Mouse (Mus musculus) MEL-GATA-1-ER (cell line): ENCODE data around the gene Nlrp2.

Experiments
- DNase-seq: peaks from one replicate; pipeline ENCODE4 v3.0.0-alpha.2; 2012; ENCODE audit warnings: low read depth; ENCODE audit errors: extremely low read depth

Nlrp2 gene

DNA sequence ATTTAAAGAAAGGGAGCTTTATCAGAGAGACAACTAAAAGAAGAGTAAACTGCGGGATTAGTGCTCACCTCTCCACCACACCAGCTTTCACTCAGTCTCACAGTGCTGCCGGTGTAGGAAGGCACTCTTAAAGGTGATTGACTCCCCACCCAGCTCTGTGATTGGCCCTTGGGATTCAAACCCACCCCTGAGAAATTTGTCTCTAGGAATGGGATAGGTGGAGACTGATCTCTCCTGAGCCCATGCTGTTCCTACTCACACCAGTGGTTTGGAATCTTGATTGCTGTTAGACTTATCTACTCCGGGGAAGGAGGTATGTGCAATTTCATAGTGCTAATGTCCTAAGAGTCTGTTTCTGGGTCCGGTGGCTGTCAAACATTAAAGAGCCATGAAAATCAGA, at the start of gene Nlrp2:
Gene Nlrp2, minus strand, starts transcription at position 101 of the 400 bp plus-strand sequence.
- DNase-seq, result no peak

DNA sequence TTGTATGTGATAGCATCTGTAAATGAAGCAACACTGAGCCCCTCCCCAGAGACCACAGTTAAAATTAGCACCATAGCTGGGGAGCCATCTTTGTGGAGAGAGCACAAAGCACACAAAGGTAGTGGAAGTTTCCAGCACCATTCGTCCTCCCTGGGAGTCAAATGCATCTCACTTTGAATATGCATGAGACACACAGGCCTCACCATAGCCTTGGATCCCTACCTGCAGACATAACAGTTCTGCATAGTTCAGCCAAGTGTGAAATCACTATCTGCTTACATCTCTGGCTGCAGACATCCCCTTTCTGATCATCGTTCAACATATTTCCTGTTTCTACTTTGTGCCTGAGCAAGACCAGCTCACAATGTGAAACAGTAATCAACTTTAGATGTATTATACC, 15.9 kb upstream of the Nlrp2 start:
- DNase-seq, result no peak

- no peak for DNase-seq
Observed at GRCm38 (mm10) chr7:5363599-5363998, 12.8 kb upstream of the Nlrp2 start.

DNA sequence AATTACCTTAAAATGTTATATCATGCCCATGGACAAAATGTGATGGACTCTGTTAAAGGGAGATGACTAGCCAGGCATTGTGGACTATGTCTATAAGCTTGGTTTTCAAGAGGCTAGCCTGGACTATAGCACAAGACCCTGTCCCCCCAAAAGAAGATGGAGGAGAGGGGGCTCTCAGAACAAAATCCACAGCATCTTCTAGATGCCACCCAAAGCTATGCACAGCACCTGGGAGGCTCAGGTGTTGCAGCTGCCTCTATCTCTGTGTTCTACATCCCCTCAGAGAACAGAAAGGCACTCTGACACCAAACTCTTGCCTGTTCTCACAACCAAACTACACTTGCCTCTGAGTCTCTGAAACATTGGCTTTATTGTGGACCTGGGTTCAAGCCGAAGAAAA, 598 bp downstream of the Nlrp2 start, which contains the start of gene Gm5065:
Gene Gm5065, plus strand, starts transcription at position 301 of the 400 bp plus-strand sequence.
- DNase-seq, result no peak

- DNase-seq, result no peak
Observed at GRCm38 (mm10) chr7:5327511-5327910, 23.3 kb downstream of the Nlrp2 start.

GRCm38 (mm10) chr7:5288281-5288680, 62.6 kb downstream of the Nlrp2 start:
- no peak for DNase-seq

DNA sequence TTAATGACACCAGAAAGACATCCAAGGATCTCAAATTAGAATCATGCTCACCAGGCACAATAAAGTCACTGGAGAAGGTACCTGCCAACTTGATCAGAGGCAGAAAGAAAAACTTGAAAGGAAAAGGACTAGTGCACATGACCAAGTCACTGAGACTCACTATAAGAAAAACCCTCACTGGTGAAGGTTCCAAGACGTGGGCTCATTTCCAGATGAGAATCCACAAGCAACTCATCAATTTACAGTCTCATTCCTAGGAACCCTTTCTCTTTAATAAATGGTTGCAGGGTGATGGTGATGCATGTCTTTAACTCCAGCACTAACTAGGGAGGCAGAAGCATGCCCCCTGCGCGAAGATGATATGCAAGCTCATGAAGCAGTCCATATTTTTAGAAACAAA, 87.8 kb downstream of the Nlrp2 start:
- no peak for DNase-seq
